Mouse (Mus musculus): ENCODE measurements around the gene Prodh2. TPM values are rescaled to one million over a fixed set of nuclear protein-coding genes. Genes with fewer than 3 reads are reported as not detected.
A peak's percentile ranks its signal among the peaks of the same experiment; 100 is the strongest.
"Not testable (repeated sequence)": the region's sequence is repeated elsewhere in the genome, so short reads cannot be mapped to it uniquely, and the experiment has no call there.

Prodh2 gene
- polyA plus RNA-seq, 1 experiment, result 0.58 TPM

DNA sequence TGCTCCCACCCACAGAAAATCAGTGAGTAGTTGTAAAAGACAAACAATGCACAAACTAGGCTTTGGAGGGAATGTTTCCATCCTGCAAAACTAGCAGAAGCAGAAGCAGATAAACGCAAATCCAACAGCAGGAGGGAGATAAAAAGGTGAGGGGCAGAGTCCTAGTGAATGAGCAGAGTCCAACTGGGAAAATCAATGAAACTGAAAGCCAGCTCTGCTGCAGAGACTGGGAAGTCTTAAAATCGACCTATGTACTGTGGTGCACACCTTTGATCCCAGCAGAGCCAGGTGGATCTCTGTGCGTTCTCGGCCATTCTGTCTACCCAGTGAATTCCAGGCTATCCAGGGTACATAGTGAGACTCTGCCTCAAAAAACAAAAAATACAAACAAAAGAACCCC, 18.4 kb upstream of the Prodh2 start:
- H3K9ac ChIP-seq (ENCODE audit: low read depth, poor library complexity, severe bottlenecking), result no peak overlapping the region
- no peak overlapping the region for H3K4me3 ChIP-seq (ENCODE audit: low read depth, low read length)
- peaks cover 42% of the 10 kb centered on the region for H3K36me3 ChIP-seq (ENCODE audit: control insufficient read depth, insufficient read depth, low read length, poor library complexity, severe bottlenecking)
- H3K27me3 ChIP-seq (ENCODE audit: control insufficient read depth, insufficient read depth, low read length, poor library complexity, severe bottlenecking), result no peaks in the 10 kb centered on the region
- H3K27ac ChIP-seq (ENCODE audit: insufficient read depth, low read length), result no peak overlapping the region
- H3K4me1 ChIP-seq (ENCODE audit: control insufficient read depth, insufficient read depth, low read length), result no peaks in the 10 kb centered on the region
- TF ChIP-seq EP300 (IDR thresholded peaks at IDR 0.05; ENCODE audit: insufficient read depth, low read depth, low read length) (no peak), POLR2A (IDR thresholded peaks at IDR 0.05; ENCODE audit: insufficient read depth, low read length) (no peak), CTCF (IDR thresholded peaks at IDR 0.05; ENCODE audit: low read depth, low read length) (no peak)
- no peaks in the 10 kb centered on the region for H3K9me3 ChIP-seq (replicated peaks; ENCODE audit: control insufficient read depth, insufficient read depth, low read length, poor library complexity, severe bottlenecking)

DNA sequence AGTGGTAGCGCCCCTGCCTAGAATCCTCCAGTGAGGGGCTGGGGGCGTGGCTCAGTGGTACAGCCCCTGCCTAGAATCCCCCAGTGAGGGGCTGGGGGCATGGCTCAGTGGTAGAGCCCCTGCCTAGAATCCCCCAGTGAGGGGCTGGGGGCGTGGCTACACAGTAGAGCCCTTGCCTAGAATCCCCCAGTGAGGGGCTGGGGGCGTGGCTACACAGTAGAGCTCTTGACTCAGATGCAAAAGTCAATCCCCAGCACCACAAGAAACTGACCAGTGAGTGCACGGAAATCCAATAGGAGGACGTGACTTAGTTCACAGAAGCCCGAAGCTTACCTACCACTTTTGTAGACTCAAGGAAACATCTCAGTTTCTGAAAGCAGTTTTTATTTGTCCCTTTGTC, 17.3 kb upstream of the Prodh2 start:
- not testable (repeated sequence) for H3K9ac ChIP-seq (ENCODE audit: low read depth, poor library complexity, severe bottlenecking); H3K4me3 ChIP-seq (ENCODE audit: low read depth, low read length); H3K27ac ChIP-seq (ENCODE audit: insufficient read depth, low read length); H3K4me1 ChIP-seq (ENCODE audit: control insufficient read depth, insufficient read depth, low read length); H3K27me3 ChIP-seq (ENCODE audit: control insufficient read depth, insufficient read depth, low read length, poor library complexity, severe bottlenecking); H3K9me3 ChIP-seq (replicated peaks; ENCODE audit: control insufficient read depth, insufficient read depth, low read length, poor library complexity, severe bottlenecking)
- H3K36me3 ChIP-seq (ENCODE audit: control insufficient read depth, insufficient read depth, low read length, poor library complexity, severe bottlenecking), result peaks cover 33% of the 10 kb centered on the region

DNA sequence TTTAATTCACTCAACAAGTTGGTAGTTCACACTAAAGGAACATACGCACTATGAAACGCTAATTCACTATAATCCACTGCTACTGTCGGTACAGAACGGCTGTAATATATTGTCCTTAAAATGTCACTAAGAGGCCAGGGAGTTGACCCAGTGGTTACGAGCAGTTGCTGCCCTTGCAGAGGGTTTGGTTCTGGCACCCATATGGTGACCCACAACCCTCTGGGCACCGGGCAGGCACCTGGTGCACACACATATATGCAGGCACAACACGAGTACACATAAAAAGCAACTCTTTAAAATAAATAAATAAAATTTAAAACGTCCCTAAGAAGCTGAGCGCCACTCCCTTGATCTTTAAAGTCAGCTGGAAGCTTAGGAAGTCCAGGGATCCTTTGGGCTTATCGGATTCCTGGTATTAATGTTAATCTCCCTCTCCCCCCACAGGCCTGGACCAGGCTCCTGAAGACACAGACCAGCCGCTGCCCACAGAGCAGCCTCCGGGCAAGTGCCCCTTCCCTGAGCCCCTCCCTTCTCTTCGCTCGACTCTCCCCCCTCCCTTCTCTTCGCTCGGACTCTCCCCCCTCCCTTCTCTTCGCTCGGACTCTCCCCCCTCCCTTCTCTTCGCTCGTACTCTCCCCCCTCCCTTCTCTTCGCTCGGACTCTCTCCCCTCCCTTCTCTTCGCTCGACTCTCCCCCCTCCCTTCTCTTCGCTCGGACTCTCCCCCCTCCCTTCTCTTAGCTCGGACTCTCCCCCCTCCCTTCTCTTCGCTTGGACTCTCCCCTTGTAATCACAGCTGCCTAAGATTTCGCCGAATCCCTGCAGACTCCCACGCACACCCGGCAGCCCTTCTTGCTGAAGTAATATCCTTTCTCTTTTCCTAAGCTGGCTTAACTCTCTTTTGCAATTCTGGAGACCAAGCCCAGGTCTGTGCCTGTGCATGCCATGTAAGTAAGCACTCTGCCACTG, 15.7 kb upstream of the Prodh2 start:
- Histone ChIP-seq H3K4me1 (ENCODE audit: control insufficient read depth, insufficient read depth, low read length) (no peaks in the 10 kb centered on the region), H3K9me3 (replicated peaks; ENCODE audit: control insufficient read depth, insufficient read depth, low read length, poor library complexity, severe bottlenecking) (no peaks in the 10 kb centered on the region), H3K36me3 (ENCODE audit: control insufficient read depth, insufficient read depth, low read length, poor library complexity, severe bottlenecking) (peaks cover 34% of the 10 kb centered on the region), H3K27me3 (ENCODE audit: control insufficient read depth, insufficient read depth, low read length, poor library complexity, severe bottlenecking) (no peaks in the 10 kb centered on the region), H3K9ac (ENCODE audit: low read depth, poor library complexity, severe bottlenecking) (no peak overlapping the region), H3K4me3 (ENCODE audit: low read depth, low read length) (no peak overlapping the region), H3K27ac (ENCODE audit: insufficient read depth, low read length) (no peak overlapping the region)
- TF ChIP-seq POLR2A (IDR thresholded peaks at IDR 0.05; ENCODE audit: insufficient read depth, low read length) (no peak), EP300 (IDR thresholded peaks at IDR 0.05; ENCODE audit: insufficient read depth, low read depth, low read length) (no peak), CTCF (IDR thresholded peaks at IDR 0.05; ENCODE audit: low read depth, low read length) (no peak)

GRCm38 (mm10) chr7:30484250-30484649, 9.2 kb upstream of the Prodh2 start:
- no peaks in the 10 kb centered on the region for H3K27me3 ChIP-seq (ENCODE audit: control insufficient read depth, insufficient read depth, low read length, poor library complexity, severe bottlenecking)
- H3K27ac ChIP-seq (ENCODE audit: insufficient read depth, low read length), result no peak overlapping the region
- peaks cover 9% of the 10 kb centered on the region; the same call in 1 of the 2 replicates for H3K36me3 ChIP-seq (ENCODE audit: control insufficient read depth, insufficient read depth, low read length, poor library complexity, severe bottlenecking)
- no peaks in the 10 kb centered on the region for H3K4me1 ChIP-seq (ENCODE audit: control insufficient read depth, insufficient read depth, low read length)
- H3K9ac ChIP-seq (ENCODE audit: low read depth, poor library complexity, severe bottlenecking), result no peak overlapping the region
- no peak for TF ChIP-seq POLR2A (IDR thresholded peaks at IDR 0.05; ENCODE audit: insufficient read depth, low read length)
- TF ChIP-seq EP300 (IDR thresholded peaks at IDR 0.05; ENCODE audit: insufficient read depth, low read depth, low read length), result no peak
- no peak for TF ChIP-seq CTCF (IDR thresholded peaks at IDR 0.05; ENCODE audit: low read depth, low read length)
- no peak overlapping the region for H3K4me3 ChIP-seq (ENCODE audit: low read depth, low read length)
- H3K9me3 ChIP-seq (replicated peaks; ENCODE audit: control insufficient read depth, insufficient read depth, low read length, poor library complexity, severe bottlenecking), result no peaks in the 10 kb centered on the region

GRCm38 (mm10) chr7:30490251-30490956, 3.0 kb upstream of the Prodh2 start:
- Histone ChIP-seq H3K9me3 (replicated peaks; ENCODE audit: control insufficient read depth, insufficient read depth, low read length, poor library complexity, severe bottlenecking) (no peaks in the 10 kb centered on the region), H3K9ac (ENCODE audit: low read depth, poor library complexity, severe bottlenecking) (peak overlapping the region; percentile 59), H3K4me3 (ENCODE audit: low read depth, low read length) (peak overlapping the region; percentile 36; the same call in 1 of the 2 replicates), H3K36me3 (ENCODE audit: control insufficient read depth, insufficient read depth, low read length, poor library complexity, severe bottlenecking) (no peaks in the 10 kb centered on the region), H3K4me1 (ENCODE audit: control insufficient read depth, insufficient read depth, low read length) (no peaks in the 10 kb centered on the region), H3K27ac (ENCODE audit: insufficient read depth, low read length) (no peak overlapping the region), H3K27me3 (ENCODE audit: control insufficient read depth, insufficient read depth, low read length, poor library complexity, severe bottlenecking) (no peaks in the 10 kb centered on the region)
- TF ChIP-seq CTCF (IDR thresholded peaks at IDR 0.05; ENCODE audit: low read depth, low read length) (peak; percentile 56), EP300 (IDR thresholded peaks at IDR 0.05; ENCODE audit: insufficient read depth, low read depth, low read length) (no peak)

DNA sequence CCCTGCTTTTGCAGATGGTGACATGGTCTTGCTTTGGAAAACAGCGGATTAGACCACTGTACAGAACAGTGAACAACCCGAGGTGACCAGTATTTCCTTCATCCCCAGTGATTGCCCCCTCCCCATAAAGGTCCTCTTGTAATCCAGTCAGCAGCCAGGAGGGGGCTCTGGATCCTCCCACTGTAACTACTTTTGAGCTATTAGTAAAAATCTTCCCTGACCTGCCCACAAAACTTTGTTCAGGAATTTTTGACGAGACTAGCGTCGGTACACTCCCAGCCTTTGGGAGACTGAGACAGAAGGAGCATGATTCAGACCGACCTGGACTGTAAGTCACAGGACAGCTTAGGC, 2.5 kb upstream of the Prodh2 start:
- H3K36me3 ChIP-seq (ENCODE audit: control insufficient read depth, insufficient read depth, low read length, poor library complexity, severe bottlenecking), result no peaks in the 10 kb centered on the region
- no peaks in the 10 kb centered on the region for H3K9me3 ChIP-seq (replicated peaks; ENCODE audit: control insufficient read depth, insufficient read depth, low read length, poor library complexity, severe bottlenecking)
- no peak overlapping the region for H3K27ac ChIP-seq (ENCODE audit: insufficient read depth, low read length)
- no peaks in the 10 kb centered on the region for H3K27me3 ChIP-seq (ENCODE audit: control insufficient read depth, insufficient read depth, low read length, poor library complexity, severe bottlenecking)
- no peaks in the 10 kb centered on the region for H3K4me1 ChIP-seq (ENCODE audit: control insufficient read depth, insufficient read depth, low read length)
- H3K9ac ChIP-seq (ENCODE audit: low read depth, poor library complexity, severe bottlenecking), result peak overlapping the region; percentile 59
- H3K4me3 ChIP-seq (ENCODE audit: low read depth, low read length), result peak overlapping the region; percentile 17; the same call in 1 of the 2 replicates
- no peak for TF ChIP-seq EP300 (IDR thresholded peaks at IDR 0.05; ENCODE audit: insufficient read depth, low read depth, low read length)
- peak; percentile 10 for TF ChIP-seq CTCF (IDR thresholded peaks at IDR 0.05; ENCODE audit: low read depth, low read length)

All from ES-Bruce4 (cell line).